Mouse (Mus musculus): ENCODE measurements around the gene Ddx46. TPM values are rescaled to one million over a fixed set of nuclear protein-coding genes. Genes with fewer than 3 reads are reported as not detected.

Gene Ddx46
- total RNA-seq (2014; fragmentation: Nextera tagmentation) (86.6 and 93.9 TPM in 2 replicates), total RNA-seq (2017) (92.4 and 129 TPM in 2 replicates), polyA plus RNA-seq (2012) (29.9 and 38.6 TPM in 2 replicates)

- DNase-seq (ENCODE audit: low spot score) = peak; percentile 73
- TF ChIP-seq POLR2AphosphoS5 (IDR thresholded peaks at IDR 0.05; ENCODE audit: insufficient replicate concordance, low read depth, low read length) (no peak), CTCF (IDR thresholded peaks at IDR 0.05; ENCODE audit: low read depth, low read length) (peak; percentile 60; the same call in 1 of the 2 replicates), TAL1 (conservative IDR thresholded peaks at IDR 0.05; ENCODE audit: low read depth, low read length) (no peak), GATA2 (IDR thresholded peaks at IDR 0.05; ENCODE audit: borderline replicate concordance, low read depth, low read length) (no peak), GATA1 (IDR thresholded peaks at IDR 0.05; ENCODE audit: borderline replicate concordance, low read length) (no peak)
- Histone ChIP-seq H3K4me1 (ENCODE audit: insufficient read depth, low read depth, low read length) (peaks cover 34% of the 10 kb centered on the region), H3K36me3 (replicated peaks) (peaks cover 66% of the 10 kb centered on the region), H3K4me3 (ENCODE audit: low read depth, low read length) (peak within 1 kb of the TSS; percentile 100), H3K27me3 (ENCODE audit: insufficient read depth, low read length) (no peaks in the 10 kb centered on the region), H3K9me3 (replicated peaks) (no peaks in the 10 kb centered on the region)
- ATAC-seq (ENCODE audit: extremely low read depth, insufficient number of reproducible peaks, low FRiP score, poor library complexity, severe bottlenecking) = peak; percentile 81
Observed at GRCm38 (mm10) chr13:55634639-55635127, at the start of gene Ddx46. TSS of gene Ddx46 (plus strand) at chr13:55635027.

GRCm38 (mm10) chr13:55591961-55592490 lies 42.8 kb upstream of the Ddx46 start:
- Histone ChIP-seq H3K4me3 (ENCODE audit: low read depth, low read length) (no peak overlapping the region), H3K9me3 (replicated peaks) (peaks cover 6% of the 10 kb centered on the region), H3K36me3 (replicated peaks) (peaks cover 29% of the 10 kb centered on the region), H3K27me3 (ENCODE audit: insufficient read depth, low read length) (peaks cover 4% of the 10 kb centered on the region), H3K4me1 (ENCODE audit: insufficient read depth, low read depth, low read length) (peaks cover 27% of the 10 kb centered on the region)
- TF ChIP-seq GATA1 (IDR thresholded peaks at IDR 0.05; ENCODE audit: borderline replicate concordance, low read length) = no peak
- no peak for TF ChIP-seq CTCF (IDR thresholded peaks at IDR 0.05; ENCODE audit: low read depth, low read length)
- TF ChIP-seq GATA2 (IDR thresholded peaks at IDR 0.05; ENCODE audit: borderline replicate concordance, low read depth, low read length) = no peak
- TF ChIP-seq POLR2AphosphoS5 (IDR thresholded peaks at IDR 0.05; ENCODE audit: insufficient replicate concordance, low read depth, low read length) = no peak
- TF ChIP-seq TAL1 (conservative IDR thresholded peaks at IDR 0.05; ENCODE audit: low read depth, low read length) = no peak
- DNase-seq (ENCODE audit: low spot score) = no peak
- no peak for ATAC-seq (ENCODE audit: extremely low read depth, insufficient number of reproducible peaks, low FRiP score, poor library complexity, severe bottlenecking)

DNA sequence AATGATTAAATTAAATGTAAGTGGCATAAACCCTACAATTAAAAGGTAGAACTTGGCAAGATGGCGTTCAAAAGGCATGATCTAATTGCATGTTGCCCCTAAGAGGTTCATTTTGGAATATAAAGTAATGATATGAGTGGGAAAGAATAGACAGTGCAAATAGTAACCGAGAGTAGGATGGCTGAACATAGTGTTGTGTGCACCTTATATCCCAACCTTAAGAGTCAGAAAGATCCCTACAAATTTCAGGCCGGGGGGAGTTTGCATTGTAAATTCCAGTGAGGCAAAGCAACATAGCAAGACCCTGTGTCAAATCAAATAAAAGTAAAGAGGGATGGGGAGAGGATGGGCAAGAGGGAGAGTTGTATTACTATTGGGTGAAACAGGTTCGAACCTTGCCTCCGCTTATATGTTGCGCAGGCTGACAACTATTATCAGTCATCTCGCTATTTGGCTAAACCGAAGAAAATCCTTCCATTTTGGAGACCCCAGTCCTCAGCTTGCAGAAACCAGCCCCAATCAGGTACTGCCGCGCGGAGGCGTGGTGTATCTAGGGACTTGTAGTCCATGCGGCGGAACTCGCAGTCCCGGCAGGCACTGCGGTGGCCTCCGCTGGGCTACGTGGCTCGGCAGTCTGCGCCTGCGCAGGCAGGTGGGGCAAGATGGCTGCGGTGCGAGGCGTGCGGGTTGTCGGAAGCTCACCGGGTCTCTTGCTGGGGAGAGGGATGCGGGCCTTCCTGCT lies 42.1 kb upstream of the Ddx46 start:
- no peak for TF ChIP-seq TAL1 (conservative IDR thresholded peaks at IDR 0.05; ENCODE audit: low read depth, low read length)
- no peak for TF ChIP-seq GATA2 (IDR thresholded peaks at IDR 0.05; ENCODE audit: borderline replicate concordance, low read depth, low read length)
- no peak for TF ChIP-seq POLR2AphosphoS5 (IDR thresholded peaks at IDR 0.05; ENCODE audit: insufficient replicate concordance, low read depth, low read length)
- TF ChIP-seq CTCF (IDR thresholded peaks at IDR 0.05; ENCODE audit: low read depth, low read length) = no peak
- no peak for TF ChIP-seq GATA1 (IDR thresholded peaks at IDR 0.05; ENCODE audit: borderline replicate concordance, low read length)
- peaks cover 6% of the 10 kb centered on the region for H3K9me3 ChIP-seq (replicated peaks)
- ATAC-seq (ENCODE audit: extremely low read depth, insufficient number of reproducible peaks, low FRiP score, poor library complexity, severe bottlenecking) (peak; percentile 96), DNase-seq (ENCODE audit: low spot score) (peak; percentile 93)
- peaks cover 4% of the 10 kb centered on the region for H3K27me3 ChIP-seq (ENCODE audit: insufficient read depth, low read length)
- peaks cover 30% of the 10 kb centered on the region for H3K4me1 ChIP-seq (ENCODE audit: insufficient read depth, low read depth, low read length)
- H3K36me3 ChIP-seq (replicated peaks) = peaks cover 34% of the 10 kb centered on the region
- peak overlapping the region; percentile 93 for H3K4me3 ChIP-seq (ENCODE audit: low read depth, low read length)

GRCm38 (mm10) chr13:55593254-55593747 lies 41.5 kb upstream of the Ddx46 start:
- TF ChIP-seq POLR2AphosphoS5 (IDR thresholded peaks at IDR 0.05; ENCODE audit: insufficient replicate concordance, low read depth, low read length) (no peak), CTCF (IDR thresholded peaks at IDR 0.05; ENCODE audit: low read depth, low read length) (no peak), GATA2 (IDR thresholded peaks at IDR 0.05; ENCODE audit: borderline replicate concordance, low read depth, low read length) (no peak), GATA1 (IDR thresholded peaks at IDR 0.05; ENCODE audit: borderline replicate concordance, low read length) (no peak), TAL1 (conservative IDR thresholded peaks at IDR 0.05; ENCODE audit: low read depth, low read length) (no peak)
- Histone ChIP-seq H3K27me3 (ENCODE audit: insufficient read depth, low read length) (peaks cover 4% of the 10 kb centered on the region), H3K36me3 (replicated peaks) (peaks cover 40% of the 10 kb centered on the region), H3K4me3 (ENCODE audit: low read depth, low read length) (peak overlapping the region; percentile 93), H3K4me1 (ENCODE audit: insufficient read depth, low read depth, low read length) (peaks cover 30% of the 10 kb centered on the region), H3K9me3 (replicated peaks) (peaks cover 6% of the 10 kb centered on the region)
- DNase-seq (ENCODE audit: low spot score) = peak; percentile 34
- 0 out of 2 replicates have a peak, but pooled peaks have one; percentile 10 for ATAC-seq (ENCODE audit: extremely low read depth, insufficient number of reproducible peaks, low FRiP score, poor library complexity, severe bottlenecking)

- no peak overlapping the region; the same call in 1 of the 2 replicates for H3K4me3 ChIP-seq (ENCODE audit: low read depth, low read length)
Observed at GRCm38 (mm10) chr13:55595375-55595774, 39.5 kb upstream of the Ddx46 start.

DNA sequence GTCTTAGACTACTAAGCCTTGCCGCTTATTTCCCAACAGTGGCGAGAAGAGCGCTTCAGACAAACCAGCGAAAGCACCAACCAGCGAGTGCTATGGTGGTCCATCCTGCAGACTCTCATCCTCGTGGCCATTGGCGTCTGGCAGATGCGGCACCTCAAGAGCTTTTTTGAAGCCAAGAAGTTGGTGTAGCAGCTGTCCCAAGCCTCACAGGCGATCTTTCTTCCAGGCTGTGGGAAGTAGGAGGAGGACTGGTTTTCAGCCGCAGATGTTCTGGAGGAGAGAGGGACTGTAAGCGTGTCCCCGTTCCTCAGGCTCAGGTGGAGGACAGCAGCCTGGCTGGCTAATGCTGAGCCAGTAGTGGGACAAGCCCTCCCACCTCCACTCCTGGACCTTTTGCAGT lies 38.0 kb upstream of the Ddx46 start:
- TF ChIP-seq CTCF (IDR thresholded peaks at IDR 0.05; ENCODE audit: low read depth, low read length) = no peak
- TF ChIP-seq GATA2 (IDR thresholded peaks at IDR 0.05; ENCODE audit: borderline replicate concordance, low read depth, low read length) = no peak
- no peak for TF ChIP-seq TAL1 (conservative IDR thresholded peaks at IDR 0.05; ENCODE audit: low read depth, low read length)
- TF ChIP-seq GATA1 (IDR thresholded peaks at IDR 0.05; ENCODE audit: borderline replicate concordance, low read length) = no peak
- no peak for TF ChIP-seq POLR2AphosphoS5 (IDR thresholded peaks at IDR 0.05; ENCODE audit: insufficient replicate concordance, low read depth, low read length)
- ATAC-seq (ENCODE audit: extremely low read depth, insufficient number of reproducible peaks, low FRiP score, poor library complexity, severe bottlenecking) (no peak), DNase-seq (ENCODE audit: low spot score) (no peak)
- Histone ChIP-seq H3K4me3 (ENCODE audit: low read depth, low read length) (no peak overlapping the region), H3K27me3 (ENCODE audit: insufficient read depth, low read length) (no peaks in the 10 kb centered on the region; the same call in 1 of the 2 replicates), H3K36me3 (replicated peaks) (peaks cover 43% of the 10 kb centered on the region), H3K4me1 (ENCODE audit: insufficient read depth, low read depth, low read length) (peaks cover 49% of the 10 kb centered on the region), H3K9me3 (replicated peaks) (peaks cover 4% of the 10 kb centered on the region)

More at GRCm38 (mm10) chr13:55595375-55595774, 39.5 kb upstream of the Ddx46 start:
- Histone ChIP-seq H3K27me3 (ENCODE audit: insufficient read depth, low read length) (no peaks in the 10 kb centered on the region; the same call in 1 of the 2 replicates), H3K36me3 (replicated peaks) (peaks cover 43% of the 10 kb centered on the region), H3K4me1 (ENCODE audit: insufficient read depth, low read depth, low read length) (peaks cover 40% of the 10 kb centered on the region), H3K9me3 (replicated peaks) (peaks cover 6% of the 10 kb centered on the region)
- ATAC-seq (ENCODE audit: extremely low read depth, insufficient number of reproducible peaks, low FRiP score, poor library complexity, severe bottlenecking) (no peak), DNase-seq (ENCODE audit: low spot score) (no peak)
- no peak for TF ChIP-seq POLR2AphosphoS5 (IDR thresholded peaks at IDR 0.05; ENCODE audit: insufficient replicate concordance, low read depth, low read length)

Measured in G1E (cell line).